20 mouse cellular contexts compared by ENCODE assay signal in the genomic region with DNA sequence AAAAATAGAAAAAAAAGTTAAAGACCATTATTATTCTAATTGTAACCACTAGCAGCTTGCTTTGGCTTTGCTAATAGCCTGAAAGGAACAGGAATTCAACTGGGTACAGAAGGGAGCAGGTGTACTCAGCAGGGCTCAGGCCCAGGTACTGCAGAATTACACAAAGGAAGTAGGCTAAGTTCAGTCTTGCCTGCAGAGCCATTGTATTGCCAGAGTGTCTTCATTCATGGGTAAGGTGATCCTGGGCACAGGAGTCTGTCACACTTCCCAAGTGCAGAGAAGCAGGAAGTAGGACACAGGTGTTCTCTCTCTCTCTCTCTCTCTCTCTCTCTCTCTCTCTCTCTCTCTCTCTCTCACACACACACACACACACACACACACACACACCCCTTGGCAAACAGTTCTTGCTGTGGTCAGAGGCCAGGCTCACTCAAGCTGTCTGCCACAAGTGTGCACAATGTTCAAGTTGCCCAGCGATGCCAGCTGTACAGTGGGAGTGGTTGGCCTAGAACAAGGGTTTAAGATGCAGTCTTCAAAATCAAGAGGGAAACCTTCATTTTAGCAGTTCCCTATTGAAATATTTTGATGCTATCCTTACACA. TPM values are rescaled to one million over a fixed set of nuclear protein-coding genes. Genes with fewer than 3 reads are reported as not detected.
A peak's percentile ranks its signal among the peaks of the same experiment; 100 is the strongest.
DNase-seq lines count a peak whose midpoint lies in the region; ATAC-seq and TF ChIP-seq lines count a peak whose summit lies in the region.
"Had no signal": no experiment of that assay in that cellular context is flagged by ENCODE, and none has a peak within 500 bp of the region (broad histone marks: within the 10 kb centered on the region; RNA-seq: fewer than 3 reads in every experiment).

No protein-coding gene starts in this region.

- intact Hi-C loops in gastrocnemius, adult 2 months (cut with DNase I), result no loop called here
- intact Hi-C loops in heart, postnatal 10 days (cut with DNase I), result no loop called here

- TF ChIP-seq CTCF in gastrocnemius, adult 2 months (IDR thresholded peaks at IDR 0.05), result no peak

- no peak overlapping the region for H3K27ac ChIP-seq in gastrocnemius, adult 2 months
- H3K27ac ChIP-seq: heart, adult 2 months; hindbrain, embryonic 13.5 days; kidney, postnatal 0 days; limb, embryonic 12.5 days; liver, embryonic 14.5 days; neural tube, embryonic 12.5 days had no signal

- DNase-seq in cerebellum, postnatal 10 days, result peak; percentile 3 to 5
- no peak for DNase-seq in cerebellum, adult 9-11 months
- DNase-seq in R1 (ENCODE audit: low read depth, low spot score), result peak; percentile 29
- peak; percentile 63 for DNase-seq in thymus, postnatal 25 days
- no peak for DNase-seq in gastrocnemius, postnatal 4 days (ENCODE audit: low spot score in 2 of 2)
- no peak for DNase-seq in gastrocnemius, adult 2 months
- DNase-seq in heart, postnatal 10 days, result no peak
- DNase-seq: cerebellum, postnatal 25 days; heart, adult 2 months had no signal

- H3K4me3 ChIP-seq in gastrocnemius, adult 2 months, result no peak overlapping the region
- H3K4me3 ChIP-seq: heart, adult 2 months; hindbrain, embryonic 13.5 days; limb, embryonic 12.5 days; megakaryocyte, embryonic 14.5 days; neural tube, embryonic 12.5 days had no signal

- ATAC-seq in megakaryocyte-erythroid progenitor cell, adult 5-6 weeks (replicated peaks; ENCODE audit: low FRiP score, low TSS enrichment, poor library complexity, severe bottlenecking), result peak; percentile 31; the same call in 1 of the 2 replicates
- ATAC-seq: forebrain, embryonic 16.5 days; intestine, embryonic 16.5 days; lung, postnatal 0 days; Patski had no signal

RNA-seq across cellular contexts. Expression of gene Ptprc, which starts 21.2 kb away (rescaled TPM):
- total RNA-seq in megakaryocyte-erythroid progenitor cell, adult 5-6 weeks (2014; fragmentation: Nextera tagmentation), result 66.2 and 119 TPM in 2 replicates
- total RNA-seq in megakaryocyte-erythroid progenitor cell, adult 5-6 weeks (2017), result 101 and 111 TPM in 2 replicates
- 1 to 10 TPM; 4.9 to 5.6 TPM for total RNA-seq in gastrocnemius, postnatal 4 days (2021)
- 1 to 10 TPM in 1 of 2 experiments, under 1 TPM in 1; 0.97 to 1.4 TPM for total RNA-seq in gastrocnemius, adult 2 months (2021)
- total RNA-seq in heart, postnatal 10 days (2021), result 1 to 10 TPM; 4.5 to 5.5 TPM

Comparison
In these comparisons a context has a peak if more than half of its experiments do, and no peak if none do; other contexts are left out.
1. DNase-seq: peak in cerebellum, postnatal 10 days (2 of 2), R1 (single experiment) and thymus, postnatal 25 days (single experiment); none in cerebellum, adult 9-11 months (single experiment), gastrocnemius, postnatal 4 days (0 of 2), gastrocnemius, adult 2 months (single experiment) and heart, postnatal 10 days (0 of 2).
2. RNA of gene Ptprc, which starts 21.2 kb away (total RNA-seq): 66.2 to 119 TPM in megakaryocyte-erythroid progenitor cell, adult 5-6 weeks; 4.9 to 5.6 TPM in gastrocnemius, postnatal 4 days, 4.5 to 5.5 TPM in heart, postnatal 10 days and 0.97 to 1.4 TPM in gastrocnemius, adult 2 months; every median in the first group is over 10 times any median in the second.